Mouse (Mus musculus): Measurements from ENCODE around the gene Erbb2. TPM values are rescaled to one million over a fixed set of nuclear protein-coding genes. Genes with fewer than 3 reads are reported as not detected.

The Erbb2 gene
- polyA plus RNA-seq, 1 experiment from 2014 or later: 34.1 TPM

Other genes with a start within 250 kb of the Erbb2 start
- 45.7 and 49.2 TPM in 2 replicates for gene Med1, start 219.2 kb upstream of the Erbb2 start, polyA plus RNA-seq (2015; fragmentation: Nextera tagmentation; extraction: Ambion mirVana)
- 6.2 and 6.4 TPM in 2 replicates for gene Cdk12, start 209.4 kb upstream of the Erbb2 start, polyA plus RNA-seq (2015; fragmentation: Nextera tagmentation; extraction: Ambion mirVana)
- gene Neurod2, start 82.8 kb upstream of the Erbb2 start, polyA plus RNA-seq (2015; fragmentation: Nextera tagmentation; extraction: Ambion mirVana): not detected in 2 replicates
- gene Ppp1r1b, start 64.1 kb upstream of the Erbb2 start, polyA plus RNA-seq (2015; fragmentation: Nextera tagmentation; extraction: Ambion mirVana): 74.0 and 75.8 TPM in 2 replicates
- 43.0 and 43.2 TPM in 2 replicates for gene Stard3, start 54.1 kb upstream of the Erbb2 start, polyA plus RNA-seq (2015; fragmentation: Nextera tagmentation; extraction: Ambion mirVana)
- 175 TPM in 2 replicates for gene Tcap, start 28.7 kb upstream of the Erbb2 start, polyA plus RNA-seq (2015; fragmentation: Nextera tagmentation; extraction: Ambion mirVana)
- 0.37 and 0.39 TPM in 2 replicates for gene Pnmt, start 26.0 kb upstream of the Erbb2 start, polyA plus RNA-seq (2015; fragmentation: Nextera tagmentation; extraction: Ambion mirVana)
- 18.0 and 19.0 TPM in 2 replicates for gene Pgap3, start 12.0 kb upstream of the Erbb2 start, polyA plus RNA-seq (2015; fragmentation: Nextera tagmentation; extraction: Ambion mirVana)
- gene Mien1, start 26.5 kb downstream of the Erbb2 start, polyA plus RNA-seq (2015; fragmentation: Nextera tagmentation; extraction: Ambion mirVana): 100 and 115 TPM in 2 replicates
- 1.9 and 4.3 TPM in 2 replicates for gene Grb7, start 33.9 kb downstream of the Erbb2 start, polyA plus RNA-seq (2015; fragmentation: Nextera tagmentation; extraction: Ambion mirVana)
- 1.0 and 4.0 TPM in 2 replicates for gene Ikzf3, start 133.6 kb downstream of the Erbb2 start, polyA plus RNA-seq (2015; fragmentation: Nextera tagmentation; extraction: Ambion mirVana)
- 0.42 and 0.62 TPM in 2 replicates for gene Zpbp2, start 138.6 kb downstream of the Erbb2 start, polyA plus RNA-seq (2015; fragmentation: Nextera tagmentation; extraction: Ambion mirVana)
- 65.1 and 66.7 TPM in 2 replicates for gene Ormdl3, start 174.9 kb downstream of the Erbb2 start, polyA plus RNA-seq (2015; fragmentation: Nextera tagmentation; extraction: Ambion mirVana)
- not detected in 2 replicates for gene Lrrc3c, start 185.8 kb downstream of the Erbb2 start, polyA plus RNA-seq (2015; fragmentation: Nextera tagmentation; extraction: Ambion mirVana)
- gene Gm12355, start 213.2 kb downstream of the Erbb2 start, polyA plus RNA-seq (2015; fragmentation: Nextera tagmentation; extraction: Ambion mirVana): 0.30 and 2.9 TPM in 2 replicates
- 0.09 TPM in 1 of 2 replicates, not detected in the other for gene Gsdma3, start 213.9 kb downstream of the Erbb2 start, polyA plus RNA-seq (2015; fragmentation: Nextera tagmentation; extraction: Ambion mirVana)
- 0.18 TPM in 1 of 2 replicates, not detected in the other for gene Gsdma2, start 234.3 kb downstream of the Erbb2 start, polyA plus RNA-seq (2015; fragmentation: Nextera tagmentation; extraction: Ambion mirVana)